Mouse (Mus musculus) adrenal gland, postnatal 4 days (tissue): ENCODE measurements around the gene Tceal3. TPM values are rescaled to one million over a fixed set of nuclear protein-coding genes. Genes with fewer than 3 reads are reported as not detected.
"Not testable (repeated sequence)": the region's sequence is repeated elsewhere in the genome, so short reads cannot be mapped to it uniquely, and the experiment has no call there.

Experiments
- DNase-seq, 2 experiments: peaks; one replicate each; pipeline ENCODE4 v3.0.0; 2021 to 2022; ENCODE audit warnings: low spot score in 2 of 2, mixed read lengths in 2 of 2
- total RNA-seq, 2 experiments: library from RNA; stranded (reverse); gene quantifications; 2 replicates each; pipeline ENCODE4 v1.2.3; 2021

Tceal3 gene
- total RNA-seq, 2 experiments from 2014 or later = 31.1 to 40.5 TPM

DNA sequence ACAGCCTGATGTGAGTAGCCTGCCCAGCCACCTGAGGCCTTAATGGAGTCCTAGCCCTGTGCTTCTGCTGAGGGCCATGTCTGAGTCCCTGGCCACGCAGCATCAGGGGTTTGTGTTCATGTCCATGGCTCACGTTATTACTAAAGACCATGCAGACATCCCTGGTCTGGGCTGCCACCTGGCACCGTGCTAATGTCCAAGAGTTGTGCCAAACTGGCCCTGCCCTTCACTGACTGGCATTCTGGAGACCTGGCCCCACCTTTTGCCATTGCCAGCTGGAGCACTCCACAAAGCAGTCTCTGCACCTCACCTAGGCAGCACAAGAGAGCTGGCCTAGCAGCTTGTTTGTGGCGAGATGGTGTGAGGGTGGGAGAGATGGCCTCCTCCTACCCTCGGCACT is 102.6 kb downstream of the Tceal3 start:
- no peak for DNase-seq

DNA sequence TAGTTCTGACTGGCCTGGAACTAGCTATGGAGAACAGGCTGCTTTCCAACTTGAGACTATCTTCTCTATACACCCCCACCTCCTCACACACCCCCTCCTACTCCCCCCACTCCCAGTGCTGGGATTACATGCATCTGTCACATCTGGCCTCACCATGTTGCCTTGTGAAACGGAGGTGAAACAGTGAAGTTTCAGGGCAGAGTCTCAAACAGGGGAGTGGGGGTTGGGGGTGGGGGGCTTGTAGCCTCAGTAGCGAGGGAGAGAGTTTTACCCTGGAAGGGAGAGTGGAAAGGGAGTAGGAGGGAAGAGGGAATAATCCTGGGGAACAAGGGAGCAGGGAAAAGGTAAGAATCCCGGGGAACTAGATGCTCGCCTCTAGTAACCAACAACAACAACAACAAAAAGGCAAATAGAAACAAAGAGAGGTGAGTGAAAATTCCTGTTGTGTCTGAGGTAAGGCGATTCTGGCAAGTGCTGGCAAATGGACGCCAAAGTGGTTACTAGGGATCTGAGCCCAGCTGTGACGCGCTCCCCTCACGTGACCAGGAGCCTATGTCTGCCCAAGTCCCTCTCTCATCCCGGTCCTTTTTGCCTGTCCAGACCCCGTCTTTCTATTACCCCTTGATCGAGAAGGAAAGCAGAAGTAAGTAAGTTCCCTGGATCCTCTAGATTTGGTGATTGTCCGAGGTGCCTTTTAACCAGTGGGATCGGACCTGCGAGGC is 117.0 kb downstream of the Tceal3 start, which contains the start of gene Tceal1:
TSS of gene Tceal1 (plus strand) at position 537 of the 722 bp plus-strand sequence.
- peak; percentile 16 to 18 for DNase-seq

DNA sequence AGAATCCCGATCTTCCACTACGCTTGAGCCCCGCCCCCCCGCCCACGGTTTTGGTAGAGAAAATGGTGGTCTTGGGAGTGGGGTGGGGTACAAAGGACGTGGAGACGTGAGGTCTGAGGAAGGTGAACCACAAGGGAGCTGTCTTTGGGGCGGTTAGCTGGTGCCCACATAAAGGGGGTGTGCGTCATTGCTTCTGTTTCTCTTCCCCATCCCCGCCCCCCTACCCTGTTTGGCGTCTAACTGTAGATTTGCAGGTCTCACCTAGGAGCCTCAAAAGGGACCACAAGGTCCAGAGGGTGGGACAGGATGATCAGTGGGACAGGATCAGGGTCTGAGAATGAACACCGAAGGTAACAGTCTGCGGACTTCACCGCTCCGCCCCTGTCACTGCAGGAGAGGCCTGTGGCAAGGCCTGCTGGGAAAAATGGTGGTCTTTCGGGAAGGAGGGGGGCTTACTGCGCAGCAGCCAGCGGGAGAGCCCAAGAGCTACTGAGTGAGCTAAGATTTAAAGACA is 117.6 kb downstream of the Tceal3 start:
- DNase-seq = peak; percentile 6 to 24

DNA sequence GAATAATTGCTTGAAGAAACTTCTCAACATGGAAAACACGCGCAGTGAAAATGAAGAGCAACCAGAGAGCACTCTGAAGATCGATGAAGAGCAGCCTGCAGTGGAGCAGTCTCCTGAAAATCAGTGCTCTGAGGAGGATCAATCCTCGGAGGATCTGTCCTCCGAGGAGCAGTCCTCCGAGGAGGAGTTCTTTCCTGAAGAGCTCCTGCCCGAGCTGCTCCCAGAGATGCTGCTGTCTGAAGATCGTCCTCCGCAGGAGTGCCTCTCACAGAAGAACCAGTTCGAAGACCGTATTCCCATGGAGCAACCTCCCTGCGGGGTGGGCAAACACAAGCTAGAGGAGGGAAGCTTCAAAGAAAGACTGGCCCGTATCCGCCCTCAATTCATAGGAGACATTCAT is 118.1 kb downstream of the Tceal3 start:
- DNase-seq = no peak

DNA sequence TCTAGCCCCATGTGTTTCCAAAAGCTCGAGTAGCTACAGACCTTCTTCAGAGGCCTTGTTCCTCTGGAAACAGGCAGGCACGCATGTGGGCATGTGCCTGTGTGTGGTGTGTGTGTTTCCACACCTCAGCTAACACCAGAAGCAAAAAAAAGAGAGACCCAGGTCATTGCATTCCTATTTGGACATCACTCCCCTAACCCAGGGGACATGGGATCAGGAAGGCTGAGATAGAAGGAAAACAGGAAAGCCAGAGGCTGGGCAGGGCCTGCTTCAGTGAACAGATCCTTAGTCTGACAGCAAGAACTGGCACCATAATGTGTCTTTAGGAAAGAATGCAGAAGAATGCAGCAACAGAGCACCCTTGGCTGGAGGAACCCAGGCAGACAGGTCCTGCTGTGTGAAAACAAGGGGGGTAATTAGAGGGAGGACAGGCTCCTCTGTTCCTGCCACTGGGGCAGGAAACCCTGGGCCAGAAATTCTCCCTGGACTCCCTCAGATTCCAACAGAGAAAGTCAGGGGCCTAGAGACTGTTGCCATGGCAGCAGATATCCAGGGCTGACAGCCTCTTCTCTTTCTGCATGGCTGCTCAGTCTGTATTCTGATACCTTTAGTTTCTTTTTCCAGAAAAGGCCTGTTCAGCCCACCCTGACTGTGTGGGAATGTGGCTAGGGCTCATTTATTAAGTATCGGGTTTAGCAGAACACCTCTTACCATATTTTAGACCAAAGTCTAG is 124.3 kb downstream of the Tceal3 start:
- not testable (repeated sequence) for DNase-seq

Other genes starting within 250 kb of the Tceal3 start
- not detected for gene Kir3dl1, start 72.8 kb upstream of the Tceal3 start, total RNA-seq
- gene Kir3dl2, start 46.8 kb upstream of the Tceal3 start, total RNA-seq = not detected
- gene Tceal1, start 117.1 kb downstream of the Tceal3 start, total RNA-seq = 1 to 10 TPM; 9.5 to 9.8 TPM
- gene Morf4l2, start 152.8 kb downstream of the Tceal3 start, total RNA-seq = 100 to 1,000 TPM; 354 to 367 TPM
- gene Glra4, start 189.3 kb downstream of the Tceal3 start, total RNA-seq = not detected
- gene Plp1, start 231.8 kb downstream of the Tceal3 start, total RNA-seq = 10 to 100 TPM; 20.0 to 20.7 TPM